In the genomic region with DNA sequence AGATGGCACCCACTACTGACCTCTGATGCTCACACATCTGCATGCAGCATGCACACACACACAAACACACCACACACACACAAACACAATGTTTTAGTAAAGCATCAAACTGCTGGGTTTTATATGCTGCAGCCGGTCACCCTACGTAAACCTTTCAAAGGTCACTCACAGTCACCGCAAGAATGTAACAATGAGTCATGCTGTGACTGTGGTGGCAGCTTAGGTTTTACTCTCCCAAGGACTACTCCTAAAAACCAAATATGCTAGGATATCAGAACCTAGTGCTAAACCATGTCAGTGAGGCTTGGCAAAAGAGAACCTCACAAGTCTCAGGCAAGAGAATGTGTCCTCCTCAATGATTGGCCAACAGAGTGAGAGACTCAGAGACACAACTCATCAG, we compare ENCODE assay signal across 21 mouse cellular contexts. TPM values are rescaled to one million over a fixed set of nuclear protein-coding genes. Genes with fewer than 3 reads are reported as not detected.
"Had no signal": no experiment of that assay in that cellular context is flagged by ENCODE, and none has a peak within 500 bp of the region (broad histone marks: within the 10 kb centered on the region; RNA-seq: fewer than 3 reads in every experiment).

No protein-coding gene starts in this region.

- ATAC-seq: liver, postnatal 0 days; midbrain, embryonic 15.5 days had no signal

- H3K27me3 ChIP-seq: limb, embryonic 12.5 days; liver, embryonic 13.5 days; lung, embryonic 15.5 days; megakaryocyte, embryonic 14.5 days; midbrain, embryonic 15.5 days had no signal

- H3K4me3 ChIP-seq: layer of hippocampus, adult 2 months; limb, embryonic 12.5 days; liver, embryonic 13.5 days; lung, embryonic 15.5 days; megakaryocyte, embryonic 14.5 days; midbrain, embryonic 15.5 days had no signal

- H3K4me1 ChIP-seq: limb, embryonic 12.5 days; lung, embryonic 15.5 days; midbrain, embryonic 15.5 days had no signal

- H3K27ac ChIP-seq: layer of hippocampus, adult 2 months; limb, embryonic 12.5 days; liver, embryonic 13.5 days; lung, embryonic 15.5 days; macrophage; midbrain, embryonic 15.5 days had no signal

- H3K9me3 ChIP-seq: limb, embryonic 12.5 days; liver, embryonic 13.5 days; lung, embryonic 15.5 days; megakaryocyte, embryonic 14.5 days; midbrain, embryonic 15.5 days had no signal

- H3K4me2 ChIP-seq: limb, embryonic 12.5 days; liver, embryonic 13.5 days; lung, embryonic 15.5 days; midbrain, embryonic 11.5 days; midbrain, embryonic 15.5 days had no signal

- DNase-seq: kidney, adult 8-10 months; kidney, postnatal 36 days; liver; liver, embryonic 13.5 days; liver, postnatal 0 days; lung, postnatal 14 days; right cerebral cortex, adult 18-20 months; thymus, adult 18-20 months; thymus, postnatal 14 days had no signal

- H3K9ac ChIP-seq: limb, embryonic 12.5 days; liver, embryonic 13.5 days; liver, postnatal 0 days; lung, embryonic 15.5 days; midbrain, embryonic 15.5 days had no signal

RNA-seq across cellular contexts. Expression of a gene that starts 32.1 kb away (rescaled TPM):
- polyA plus RNA-seq: liver, embryonic 13.5 days; liver, postnatal 0 days; macrophage; urinary bladder, adult 2 months had no signal

RNA-seq across cellular contexts. Expression of a gene that starts 43.6 kb away (rescaled TPM):
- total RNA-seq: layer of hippocampus, adult 2 months; layer of hippocampus, postnatal 10 days; left cerebral cortex, postnatal 36 days had no signal
- polyA plus RNA-seq: kidney, embryonic 16.5 days; limb, embryonic 12.5 days; liver, embryonic 13.5 days; liver, postnatal 0 days; lung, embryonic 15.5 days; macrophage; midbrain, embryonic 11.5 days; midbrain, embryonic 15.5 days; neural tube, embryonic 14.5 days; urinary bladder, adult 2 months had no signal

RNA-seq across cellular contexts. Expression of a gene that starts 57.3 kb away (rescaled TPM):
- polyA plus RNA-seq: liver, postnatal 0 days; midbrain, embryonic 11.5 days had no signal
